Mouse (Mus musculus) small intestine, adult 2 months (tissue): ENCODE measurements at regions not wholly inside any gene's neighbourhood (a gene's known extent, or its start where the extent isn't known, plus 50 kb on each side); places are given as distances from the start of the nearest gene placed in this dataset.

ENCODE experiments used
- CTCF ChIP-seq: fragments of 200-500 bp; IDR thresholded peaks from 2 replicates; pipeline ENCODE4 v1.5.1; 2012; ENCODE audit warnings: low read depth, mild to moderate bottlenecking, control low read depth, inconsistent platforms, low read length, moderate library complexity, mixed read lengths; ENCODE audit not compliant: insufficient replicate concordance, insufficient read length; ENCODE audit errors: extremely low read depth
- POLR2A ChIP-seq: fragments of 200-500 bp; IDR thresholded peaks from 2 replicates; pipeline ENCODE4 v1.6.1; 2012; ENCODE audit warnings: low read depth, mild to moderate bottlenecking, control low read depth, inconsistent platforms, low read length, moderate library complexity

DNA sequence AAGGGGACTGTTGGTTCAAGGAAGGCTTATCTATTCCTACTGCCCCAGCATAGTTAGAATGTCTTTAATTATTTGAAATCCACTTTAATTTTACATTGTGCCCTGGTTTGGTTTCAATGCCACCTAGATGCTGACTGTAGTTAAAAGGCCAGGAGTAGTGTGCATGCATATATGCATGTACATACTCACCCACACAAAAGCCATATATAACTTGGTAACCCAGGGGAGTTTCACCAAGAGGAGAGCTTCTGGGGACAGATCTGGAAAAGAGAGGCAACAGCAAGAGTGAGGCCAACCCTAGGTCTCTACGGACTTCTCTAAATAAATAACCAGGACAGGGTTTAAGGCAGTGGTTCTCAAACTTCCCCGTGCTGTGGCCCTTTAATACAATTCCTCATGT lies 219.3 kb upstream of the Pdzrn3 start:
- TF ChIP-seq POLR2A, result no peak
- no peak for TF ChIP-seq CTCF
